Mouse (Mus musculus) gastrocnemius, adult 2 months (tissue): ENCODE measurements around the gene Masp2. TPM values are rescaled to one million over a fixed set of nuclear protein-coding genes. Genes with fewer than 3 reads are reported as not detected.

ENCODE experiments used
- DNase-seq: peaks from one replicate; pipeline ENCODE4 v3.0.0; 2022
- H3K27ac ChIP-seq: fragments of 200-600 bp; 2 replicates; pipeline ENCODE4 v1.8.1; 2022; ENCODE audit warnings: mild to moderate bottlenecking
- H3K4me3 ChIP-seq: fragments of 200-600 bp; 2 replicates; pipeline ENCODE4 v1.8.1; 2022; ENCODE audit warnings: mild to moderate bottlenecking, moderate library complexity
- CTCF ChIP-seq: fragments of 200-600 bp; IDR thresholded peaks from 2 replicates; pipeline ENCODE4 v1.8.1; 2022; ENCODE audit warnings: antibody characterized with exemption, mild to moderate bottlenecking, moderate library complexity
- intact Hi-C: fragments of 180-260 bp; cut with DNase I; formaldehyde crosslinking; loops from one replicate; pipeline ENCODE4 v1.15.1; 2025
- total RNA-seq, 2 experiments: library from RNA; stranded (reverse); gene quantifications; 2 replicates each; pipeline ENCODE4 v1.2.3; 2021

The Masp2 gene
- total RNA-seq, 2 experiments from 2014 or later: 0.56 to 0.69 TPM

- no peak overlapping the region for H3K4me3 ChIP-seq
- DNase-seq: peak; percentile 48
- intact Hi-C loops: no loop called here
- H3K27ac ChIP-seq: no peak overlapping the region
- TF ChIP-seq CTCF: peak; percentile 55
Observed at GRCm38 (mm10) chr4:148654701-148655398, 52.5 kb downstream of the Masp2 start.

- DNase-seq: no peak
- intact Hi-C loops: no loop called here
- Histone ChIP-seq H3K27ac (no peak overlapping the region), H3K4me3 (no peak overlapping the region)
- TF ChIP-seq CTCF: no peak
Observed at GRCm38 (mm10) chr4:148656691-148657258, 54.4 kb downstream of the Masp2 start.

GRCm38 (mm10) chr4:148657776-148658175 is 55.4 kb downstream of the Masp2 start:
- H3K4me3 ChIP-seq: no peak overlapping the region
- no peak for TF ChIP-seq CTCF
- H3K27ac ChIP-seq: no peak overlapping the region
- intact Hi-C loops: no loop called here
- no peak for DNase-seq

- intact Hi-C loops: no loop called here
Observed at GRCm38 (mm10) chr4:148660174-148660573, 57.8 kb downstream of the Masp2 start.

DNA sequence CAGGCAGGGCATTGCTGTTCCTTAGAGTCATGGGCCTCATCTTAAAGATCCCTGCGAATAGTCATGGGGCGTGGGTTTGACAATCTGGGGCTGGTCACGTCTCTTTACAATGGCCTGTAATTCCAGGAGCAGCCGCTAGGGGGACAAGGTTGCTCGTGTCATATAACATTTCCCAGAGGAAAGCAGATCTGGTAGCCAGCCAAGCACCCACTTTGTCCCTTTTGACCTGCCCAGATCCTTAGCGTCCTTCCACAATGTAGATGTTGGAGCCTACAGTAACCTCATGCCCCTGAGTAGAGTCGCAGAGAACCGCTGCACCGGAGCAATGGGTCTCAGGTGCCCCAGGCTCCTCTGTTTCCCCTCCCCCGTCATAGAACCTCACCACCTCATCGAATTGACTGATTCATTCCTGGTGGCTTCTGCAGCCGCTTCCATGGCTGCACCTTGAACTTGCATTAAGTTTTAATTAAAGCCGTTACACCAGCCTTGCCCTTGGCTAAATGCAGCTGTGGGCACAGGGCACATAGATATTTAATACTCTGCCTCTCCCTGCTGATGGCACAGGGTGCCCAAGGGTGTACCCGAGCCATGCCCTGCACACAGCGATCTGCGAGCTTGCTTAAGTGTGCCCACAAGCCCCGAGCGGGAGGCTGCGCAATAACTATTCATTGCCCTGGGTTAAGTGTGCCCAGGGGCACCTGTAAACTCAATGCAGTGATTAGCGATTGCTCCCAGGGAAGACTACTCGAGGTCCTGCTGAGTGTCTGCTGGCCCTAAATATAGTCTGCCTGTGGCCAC is 60.0 kb downstream of the Masp2 start:
- intact Hi-C loops: no loop called here
- peak overlapping the region; percentile 63 for H3K4me3 ChIP-seq

More at GRCm38 (mm10) chr4:148660174-148660573, 57.8 kb downstream of the Masp2 start:
- Histone ChIP-seq H3K4me3 (no peak overlapping the region), H3K27ac (no peak overlapping the region)
- no peak for TF ChIP-seq CTCF
- no peak for DNase-seq

DNA sequence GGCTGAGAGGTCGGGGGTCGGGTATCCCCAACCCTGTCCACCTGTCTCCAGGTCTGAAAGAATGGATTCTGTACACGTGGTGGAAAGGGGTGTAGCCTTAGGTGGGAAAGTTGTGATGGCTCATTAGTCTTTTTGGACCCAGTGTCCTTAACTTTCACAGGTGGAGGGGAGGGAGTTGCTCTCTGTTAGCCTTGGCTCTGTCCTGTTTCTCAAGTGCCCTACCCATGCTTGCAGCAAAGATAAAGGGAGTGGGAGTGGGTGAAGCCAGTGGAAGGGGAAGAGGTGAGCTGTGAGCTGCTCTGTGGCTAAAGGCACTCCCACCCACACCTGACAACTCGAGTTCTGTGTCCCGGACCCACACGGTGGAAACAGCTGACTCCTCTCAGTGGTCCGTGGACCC is 61.0 kb downstream of the Masp2 start:
- no peak for TF ChIP-seq CTCF
- no peak for DNase-seq
- Histone ChIP-seq H3K4me3 (no peak overlapping the region), H3K27ac (peak overlapping the region; percentile 86)
- intact Hi-C loops: no loop called here

More for the DNA sequence above, 60.0 kb downstream of the Masp2 start:
- TF ChIP-seq CTCF: peak; percentile 87
- peak overlapping the region; percentile 86 for H3K27ac ChIP-seq
- DNase-seq: peak; percentile 87

GRCm38 (mm10) chr4:148664021-148664420 is 61.7 kb downstream of the Masp2 start:
- Histone ChIP-seq H3K4me3 (no peak overlapping the region), H3K27ac (no peak overlapping the region)
- intact Hi-C loops: no loop called here
- no peak for TF ChIP-seq CTCF
- DNase-seq: no peak

Other genes with a start within 250 kb of the Masp2 start
- 10 to 100 TPM; 10.3 to 18.0 TPM for gene Ubiad1, start 157.8 kb upstream of the Masp2 start, total RNA-seq
- 10 to 100 TPM; 36.3 to 37.1 TPM for gene Mtor, start 153.9 kb upstream of the Masp2 start, total RNA-seq
- 10 to 100 TPM; 27.8 to 52.8 TPM for gene Angptl7, start 102.1 kb upstream of the Masp2 start, total RNA-seq
- 10 to 100 TPM; 21.0 to 21.6 TPM for gene Exosc10, start 44.1 kb upstream of the Masp2 start, total RNA-seq
- 10 to 100 TPM; 12.0 to 12.2 TPM for gene Srm, start 11.1 kb upstream of the Masp2 start, total RNA-seq
- gene Tardbp, start 24.5 kb downstream of the Masp2 start, total RNA-seq: 100 to 1,000 TPM; 132 to 136 TPM
- 1 to 10 TPM; 6.1 to 6.8 TPM for gene Gm572, start 40.8 kb downstream of the Masp2 start, total RNA-seq
- gene Casz1, start 201.9 kb downstream of the Masp2 start, total RNA-seq: 10 to 100 TPM; 31.2 to 41.3 TPM